Mouse (Mus musculus): ENCODE measurements around the gene Dlg2. TPM values are rescaled to one million over a fixed set of nuclear protein-coding genes. Genes with fewer than 3 reads are reported as not detected.

Dlg2 gene
- polyA plus RNA-seq, 1 experiment = 0.85 TPM

GRCm38 (mm10) chr7:90982069-90982468 lies 505.6 kb downstream of the Dlg2 start:
- no peak overlapping the region for H3K27ac ChIP-seq (ENCODE audit: insufficient read depth, low read length)
- no peaks in the 10 kb centered on the region for H3K4me1 ChIP-seq (ENCODE audit: control insufficient read depth, insufficient read depth, low read length)
- H3K9me3 ChIP-seq (replicated peaks; ENCODE audit: control insufficient read depth, insufficient read depth, low read length, poor library complexity, severe bottlenecking) = no peaks in the 10 kb centered on the region
- no peaks in the 10 kb centered on the region for H3K36me3 ChIP-seq (ENCODE audit: control insufficient read depth, insufficient read depth, low read length, poor library complexity, severe bottlenecking)
- no peak overlapping the region for H3K4me3 ChIP-seq (ENCODE audit: low read depth, low read length)
- no peak overlapping the region for H3K9ac ChIP-seq (ENCODE audit: low read depth, poor library complexity, severe bottlenecking)
- no peaks in the 10 kb centered on the region for H3K27me3 ChIP-seq (ENCODE audit: control insufficient read depth, insufficient read depth, low read length, poor library complexity, severe bottlenecking)
- no peak for TF ChIP-seq CTCF (IDR thresholded peaks at IDR 0.05; ENCODE audit: low read depth, low read length)
- TF ChIP-seq POLR2A (IDR thresholded peaks at IDR 0.05; ENCODE audit: insufficient read depth, low read length) = no peak
- no peak for TF ChIP-seq EP300 (IDR thresholded peaks at IDR 0.05; ENCODE audit: insufficient read depth, low read depth, low read length)

GRCm38 (mm10) chr7:91010655-91011054 lies 534.2 kb downstream of the Dlg2 start:
- Histone ChIP-seq H3K9me3 (replicated peaks; ENCODE audit: control insufficient read depth, insufficient read depth, low read length, poor library complexity, severe bottlenecking) (no peaks in the 10 kb centered on the region), H3K4me3 (ENCODE audit: low read depth, low read length) (no peak overlapping the region), H3K4me1 (ENCODE audit: control insufficient read depth, insufficient read depth, low read length) (no peaks in the 10 kb centered on the region), H3K27me3 (ENCODE audit: control insufficient read depth, insufficient read depth, low read length, poor library complexity, severe bottlenecking) (no peaks in the 10 kb centered on the region), H3K36me3 (ENCODE audit: control insufficient read depth, insufficient read depth, low read length, poor library complexity, severe bottlenecking) (no peaks in the 10 kb centered on the region), H3K27ac (ENCODE audit: insufficient read depth, low read length) (no peak overlapping the region), H3K9ac (ENCODE audit: low read depth, poor library complexity, severe bottlenecking) (no peak overlapping the region)
- TF ChIP-seq POLR2A (IDR thresholded peaks at IDR 0.05; ENCODE audit: insufficient read depth, low read length) (no peak), EP300 (IDR thresholded peaks at IDR 0.05; ENCODE audit: insufficient read depth, low read depth, low read length) (no peak), CTCF (IDR thresholded peaks at IDR 0.05; ENCODE audit: low read depth, low read length) (no peak)

- no peak for TF ChIP-seq POLR2A (IDR thresholded peaks at IDR 0.05; ENCODE audit: insufficient read depth, low read length)
- TF ChIP-seq EP300 (IDR thresholded peaks at IDR 0.05; ENCODE audit: insufficient read depth, low read depth, low read length) = no peak
- no peak for TF ChIP-seq CTCF (IDR thresholded peaks at IDR 0.05; ENCODE audit: low read depth, low read length)
- no peaks in the 10 kb centered on the region for H3K4me1 ChIP-seq (ENCODE audit: control insufficient read depth, insufficient read depth, low read length)
- no peak overlapping the region for H3K4me3 ChIP-seq (ENCODE audit: low read depth, low read length)
- H3K9me3 ChIP-seq (replicated peaks; ENCODE audit: control insufficient read depth, insufficient read depth, low read length, poor library complexity, severe bottlenecking) = no peaks in the 10 kb centered on the region
- no peak overlapping the region for H3K27ac ChIP-seq (ENCODE audit: insufficient read depth, low read length)
- H3K36me3 ChIP-seq (ENCODE audit: control insufficient read depth, insufficient read depth, low read length, poor library complexity, severe bottlenecking) = no peaks in the 10 kb centered on the region
- H3K27me3 ChIP-seq (ENCODE audit: control insufficient read depth, insufficient read depth, low read length, poor library complexity, severe bottlenecking) = no peaks in the 10 kb centered on the region
- no peak overlapping the region for H3K9ac ChIP-seq (ENCODE audit: low read depth, poor library complexity, severe bottlenecking)
Observed at GRCm38 (mm10) chr7:91044998-91045741, 568.7 kb downstream of the Dlg2 start.

GRCm38 (mm10) chr7:91045742-91046098 lies 569.2 kb downstream of the Dlg2 start:
- no peaks in the 10 kb centered on the region for H3K27me3 ChIP-seq (ENCODE audit: control insufficient read depth, insufficient read depth, low read length, poor library complexity, severe bottlenecking)
- no peak for TF ChIP-seq POLR2A (IDR thresholded peaks at IDR 0.05; ENCODE audit: insufficient read depth, low read length)
- no peak for TF ChIP-seq CTCF (IDR thresholded peaks at IDR 0.05; ENCODE audit: low read depth, low read length)
- TF ChIP-seq EP300 (IDR thresholded peaks at IDR 0.05; ENCODE audit: insufficient read depth, low read depth, low read length) = no peak
- no peak overlapping the region for H3K27ac ChIP-seq (ENCODE audit: insufficient read depth, low read length)
- no peak overlapping the region for H3K4me3 ChIP-seq (ENCODE audit: low read depth, low read length)
- H3K9ac ChIP-seq (ENCODE audit: low read depth, poor library complexity, severe bottlenecking) = no peak overlapping the region
- no peaks in the 10 kb centered on the region for H3K36me3 ChIP-seq (ENCODE audit: control insufficient read depth, insufficient read depth, low read length, poor library complexity, severe bottlenecking)
- H3K9me3 ChIP-seq (replicated peaks; ENCODE audit: control insufficient read depth, insufficient read depth, low read length, poor library complexity, severe bottlenecking) = no peaks in the 10 kb centered on the region
- no peaks in the 10 kb centered on the region for H3K4me1 ChIP-seq (ENCODE audit: control insufficient read depth, insufficient read depth, low read length)

GRCm38 (mm10) chr7:91063297-91064040 lies 587.0 kb downstream of the Dlg2 start:
- TF ChIP-seq CTCF (IDR thresholded peaks at IDR 0.05; ENCODE audit: low read depth, low read length) (no peak), POLR2A (IDR thresholded peaks at IDR 0.05; ENCODE audit: insufficient read depth, low read length) (no peak)
- H3K9ac ChIP-seq (ENCODE audit: low read depth, poor library complexity, severe bottlenecking) = no peak overlapping the region

More at GRCm38 (mm10) chr7:91063297-91064040, 587.0 kb downstream of the Dlg2 start:
- H3K27me3 ChIP-seq (ENCODE audit: control insufficient read depth, insufficient read depth, low read length, poor library complexity, severe bottlenecking) = no peaks in the 10 kb centered on the region
- H3K4me3 ChIP-seq (ENCODE audit: low read depth, low read length) = no peak overlapping the region
- no peaks in the 10 kb centered on the region for H3K36me3 ChIP-seq (ENCODE audit: control insufficient read depth, insufficient read depth, low read length, poor library complexity, severe bottlenecking)
- no peak overlapping the region for H3K27ac ChIP-seq (ENCODE audit: insufficient read depth, low read length)
- no peaks in the 10 kb centered on the region for H3K4me1 ChIP-seq (ENCODE audit: control insufficient read depth, insufficient read depth, low read length)
- no peaks in the 10 kb centered on the region for H3K9me3 ChIP-seq (replicated peaks; ENCODE audit: control insufficient read depth, insufficient read depth, low read length, poor library complexity, severe bottlenecking)

Measured in ES-Bruce4 (cell line).